Mouse (Mus musculus) right cerebral cortex, postnatal 4 days (tissue): ENCODE measurements around the gene Msgn1.
A peak's percentile ranks its signal among the peaks of the same experiment; 100 is the strongest.

Experiments
- DNase-seq: peaks from one replicate; pipeline ENCODE4 v3.0.0-alpha.2; 2022

The Msgn1 gene

DNA sequence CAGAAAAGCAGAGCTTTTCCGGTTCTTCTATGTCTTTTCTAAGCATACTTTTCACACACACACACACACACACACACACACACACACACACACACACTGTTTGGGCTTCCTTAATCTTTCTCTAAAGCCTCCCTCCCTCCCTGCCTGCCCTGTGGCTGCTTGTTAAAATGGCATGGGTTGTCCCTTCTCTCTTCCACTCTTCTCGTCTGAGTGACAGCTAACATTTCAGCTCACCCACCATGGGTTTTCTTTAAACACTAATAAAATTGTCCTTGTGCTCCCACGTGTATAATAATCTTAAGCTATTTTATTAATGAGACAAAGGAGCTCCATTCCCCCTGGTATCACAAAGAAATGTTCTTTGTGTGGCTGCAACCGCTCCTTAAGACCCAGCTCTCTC lies 10.7 kb downstream of the Msgn1 start:
- no peak for DNase-seq

DNA sequence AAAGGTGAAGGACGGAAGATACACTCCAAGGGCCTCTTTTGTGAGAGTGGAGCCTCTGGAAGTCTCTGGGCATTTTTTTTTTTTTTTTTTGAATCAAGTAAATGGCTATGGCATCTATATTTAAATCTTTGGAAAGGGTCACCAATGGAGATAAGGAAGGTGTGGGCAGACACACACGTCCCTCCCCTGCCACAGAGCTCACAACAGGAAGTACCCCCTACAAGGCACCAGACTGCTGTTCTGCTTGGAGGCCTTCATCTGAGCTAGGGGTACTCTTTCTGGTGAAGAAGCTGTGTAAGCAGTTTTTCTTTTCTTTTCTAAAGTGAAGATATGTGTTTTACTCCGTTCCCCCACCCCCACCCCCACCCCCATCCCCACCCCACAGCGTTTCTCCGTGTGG lies 11.9 kb downstream of the Msgn1 start:
- no peak for DNase-seq

GRCm38 (mm10) chr12:11196142-11196597 lies 12.6 kb downstream of the Msgn1 start:
- DNase-seq, result peak; percentile 65

GRCm38 (mm10) chr12:11195031-11195430 lies 13.7 kb downstream of the Msgn1 start:
- DNase-seq, result no peak

- DNase-seq, result peak; percentile 96
Measured at GRCm38 (mm10) chr12:11178486-11179154, 30.2 kb downstream of the Msgn1 start.

GRCm38 (mm10) chr12:11177408-11178394 lies 31.1 kb downstream of the Msgn1 start:
- DNase-seq, result no peak

GRCm38 (mm10) chr12:11158670-11159069 lies 50.1 kb downstream of the Msgn1 start:
- DNase-seq, result no peak
